Mouse (Mus musculus): Measurements from ENCODE around the gene Hoxa6.

Hoxa6 gene

DNA sequence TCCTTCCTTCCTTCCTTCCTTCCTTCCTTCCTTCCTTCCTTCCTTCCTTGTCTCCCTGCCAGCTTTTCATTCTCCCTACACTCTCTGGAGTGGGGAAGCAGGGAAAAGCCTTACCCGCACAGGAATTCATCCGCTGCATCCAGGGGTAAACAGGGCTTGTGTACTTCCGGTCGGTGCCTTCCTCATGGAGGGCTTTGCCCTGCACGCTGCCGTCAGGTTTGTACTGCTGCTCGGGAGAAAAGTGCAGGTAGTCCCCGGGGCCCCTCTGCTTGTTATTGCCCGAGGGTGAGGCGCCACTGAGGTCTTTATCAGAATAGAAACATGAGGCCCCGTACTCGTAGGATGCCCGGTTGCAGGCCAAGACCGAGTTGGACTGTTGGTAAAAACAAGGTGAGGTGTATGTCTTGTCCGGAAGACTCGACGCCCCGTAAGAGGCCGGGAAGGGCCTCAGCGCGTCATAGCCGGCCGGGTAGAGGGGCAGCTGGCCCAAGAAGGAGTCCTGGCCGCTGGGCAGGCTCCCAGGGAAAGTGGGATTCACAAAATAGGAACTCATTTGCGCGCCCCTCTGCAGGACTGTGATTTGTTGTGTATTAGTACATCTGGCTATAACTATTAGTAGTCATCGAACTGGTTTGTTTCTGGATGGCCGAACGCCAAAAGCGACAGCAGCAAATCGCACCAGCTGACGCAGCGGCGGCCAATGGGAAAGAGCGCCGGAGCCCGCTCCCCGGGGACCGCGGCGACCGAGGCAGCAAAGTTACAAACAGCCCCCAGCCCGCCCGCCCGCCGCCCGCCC lies at the start of gene Hoxa6:
Gene Hoxa6 (minus strand): TSS at position 651 of the 796 bp plus-strand sequence.
- CTCF ChIA-PET: no interaction called here

DNA sequence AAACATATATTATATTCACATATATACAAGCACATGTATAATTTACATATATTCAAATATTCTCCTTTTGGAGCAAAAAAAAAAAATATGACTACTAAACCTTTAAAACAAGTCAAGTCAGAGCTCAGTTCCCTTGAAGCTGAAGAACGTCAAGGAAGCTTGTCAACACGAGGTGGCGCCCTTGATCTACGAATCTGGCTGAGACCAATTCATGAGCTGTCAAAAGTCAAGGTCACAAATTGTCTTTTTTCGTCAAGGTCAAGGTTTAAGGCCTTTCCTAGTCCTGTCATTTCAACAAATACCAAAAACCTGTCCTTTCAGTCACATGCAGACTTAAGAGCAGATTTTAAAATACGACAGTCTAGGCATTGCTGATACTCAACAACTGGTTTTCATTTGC lies 48.4 kb upstream of the Hoxa6 start:
- CTCF ChIA-PET: interaction anchor here (0.6 to 1.2 kb wide), 8 partner anchors 9 to 914 kb away, joined by 3 to 6 read pairs (median 4); partner anchors contain the start of gene Hoxa11

DNA sequence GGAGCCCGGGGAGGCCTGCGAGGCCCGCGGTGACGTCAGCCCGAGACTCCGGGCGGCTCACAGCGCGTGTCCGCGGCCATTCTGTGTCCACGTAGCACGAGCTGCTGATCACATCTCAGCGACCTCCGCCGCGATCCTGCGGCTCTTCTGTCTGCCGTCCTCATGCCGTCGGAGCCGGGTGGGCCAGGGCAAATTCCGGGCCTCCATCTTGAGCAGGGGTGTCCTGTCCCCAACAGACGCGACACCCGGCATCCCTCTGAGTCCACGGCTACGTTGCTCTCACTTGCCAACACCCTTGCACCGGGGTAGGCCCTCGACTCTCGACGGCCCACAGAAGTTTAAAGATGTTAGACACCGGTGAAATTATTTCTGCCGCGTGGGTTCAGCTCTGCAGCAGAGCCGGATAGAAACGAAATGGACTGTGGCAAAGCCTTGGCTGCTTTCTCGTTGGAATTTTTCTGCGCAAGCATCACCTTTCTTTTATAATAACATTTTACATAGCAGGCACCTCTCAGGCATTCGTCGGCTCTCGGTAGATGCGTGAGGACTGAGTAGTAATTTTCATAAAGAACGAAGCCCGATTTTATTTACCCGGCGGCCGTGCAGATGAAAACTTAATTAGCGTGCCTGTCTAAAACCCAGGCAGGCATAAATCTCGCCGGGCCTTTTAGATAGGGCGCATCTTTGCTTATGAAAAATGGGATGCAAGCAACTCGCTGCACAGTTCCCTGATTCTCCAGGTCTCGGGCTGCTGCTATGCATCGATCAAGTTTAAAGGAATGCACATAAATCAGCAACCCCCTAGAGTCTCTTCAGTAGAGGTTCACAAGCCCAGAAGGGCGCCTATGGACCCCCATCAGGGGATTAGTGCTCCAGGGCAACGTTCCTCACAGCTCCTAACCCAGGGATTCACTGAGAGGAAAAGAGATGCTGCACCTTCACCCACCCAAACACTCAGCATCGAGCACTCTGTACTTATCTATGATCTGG lies 45.3 kb upstream of the Hoxa6 start:
- CTCF ChIA-PET: interaction anchor here (0.6 kb wide), 1 partner anchor 327 kb away, joined by 13 read pairs; no protein-coding TSS in a partner anchor

DNA sequence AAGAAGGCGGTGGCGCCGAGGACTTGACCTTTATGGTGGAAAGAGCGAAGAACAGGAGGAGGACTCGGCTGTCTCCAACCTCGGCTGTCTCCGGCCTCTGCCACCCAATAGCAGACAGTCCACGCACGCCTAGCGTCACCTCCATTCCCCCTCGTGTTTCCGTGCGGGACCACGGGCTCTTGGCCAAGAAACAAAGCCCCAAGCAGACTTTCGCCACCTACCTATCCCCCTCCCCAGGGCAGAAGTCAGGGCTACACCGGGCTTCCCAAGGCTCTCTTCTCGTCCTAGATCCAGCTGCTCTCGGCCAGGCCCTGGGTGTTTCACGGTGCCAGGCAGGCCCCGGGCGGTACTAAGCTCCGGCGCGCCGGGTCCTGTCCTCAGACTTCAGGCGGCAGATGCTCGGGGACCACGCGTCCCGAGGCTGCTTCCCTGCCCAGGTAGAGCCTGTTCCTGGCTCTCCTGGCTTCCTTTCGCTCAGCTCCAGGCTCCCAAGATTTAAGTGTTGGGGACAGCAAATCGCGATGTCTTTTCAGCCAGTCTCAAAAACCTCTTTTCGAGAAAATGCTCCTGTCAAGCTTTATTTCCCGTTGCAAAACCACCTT lies 44.4 kb upstream of the Hoxa6 start:
- CTCF ChIA-PET: interaction anchor here (0.5 kb wide), 1 partner anchor 1079 kb away, joined by 3 read pairs; no protein-coding TSS in a partner anchor

DNA sequence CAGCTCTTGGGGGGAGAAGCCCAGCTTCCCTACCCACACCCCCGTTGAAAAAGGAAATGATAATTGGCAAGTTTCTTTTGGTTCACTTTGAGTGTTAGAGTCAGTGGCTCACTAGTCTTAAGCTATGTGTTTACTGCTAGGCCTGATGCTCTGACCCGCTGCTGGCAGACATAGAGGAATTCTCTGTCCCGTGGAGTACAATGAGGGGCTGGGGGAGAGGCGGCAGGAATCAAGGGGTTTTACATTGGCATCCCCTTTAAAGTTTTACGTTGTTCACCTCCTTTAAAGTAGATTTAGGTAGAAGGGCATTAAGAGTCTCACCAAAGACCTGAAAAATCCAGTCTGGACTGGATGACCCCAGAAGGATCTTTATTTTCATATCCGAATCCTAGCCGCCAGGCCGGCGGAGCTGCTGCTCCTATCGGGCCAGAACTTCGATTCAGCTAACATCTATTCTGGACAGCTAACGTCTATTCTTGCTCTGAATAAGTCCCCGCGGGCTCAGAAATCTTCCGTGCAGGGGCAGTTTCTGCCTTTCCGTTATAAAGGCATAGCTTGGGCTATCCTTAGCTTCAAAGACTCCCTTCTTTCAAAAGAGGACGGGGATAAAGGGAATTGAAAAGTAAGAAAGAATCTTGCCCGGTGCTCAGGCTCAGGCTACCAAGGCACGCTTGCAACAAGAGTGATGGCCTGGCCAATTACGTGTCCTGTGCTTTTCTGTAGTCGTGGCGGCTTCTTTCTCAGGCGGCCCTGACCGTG lies 43.7 kb upstream of the Hoxa6 start:
- CTCF ChIA-PET: interaction anchor here (0.5 to 0.6 kb wide), 2 partner anchors 487 to 1079 kb away, joined by 3 read pairs; no protein-coding TSS in a partner anchor

DNA sequence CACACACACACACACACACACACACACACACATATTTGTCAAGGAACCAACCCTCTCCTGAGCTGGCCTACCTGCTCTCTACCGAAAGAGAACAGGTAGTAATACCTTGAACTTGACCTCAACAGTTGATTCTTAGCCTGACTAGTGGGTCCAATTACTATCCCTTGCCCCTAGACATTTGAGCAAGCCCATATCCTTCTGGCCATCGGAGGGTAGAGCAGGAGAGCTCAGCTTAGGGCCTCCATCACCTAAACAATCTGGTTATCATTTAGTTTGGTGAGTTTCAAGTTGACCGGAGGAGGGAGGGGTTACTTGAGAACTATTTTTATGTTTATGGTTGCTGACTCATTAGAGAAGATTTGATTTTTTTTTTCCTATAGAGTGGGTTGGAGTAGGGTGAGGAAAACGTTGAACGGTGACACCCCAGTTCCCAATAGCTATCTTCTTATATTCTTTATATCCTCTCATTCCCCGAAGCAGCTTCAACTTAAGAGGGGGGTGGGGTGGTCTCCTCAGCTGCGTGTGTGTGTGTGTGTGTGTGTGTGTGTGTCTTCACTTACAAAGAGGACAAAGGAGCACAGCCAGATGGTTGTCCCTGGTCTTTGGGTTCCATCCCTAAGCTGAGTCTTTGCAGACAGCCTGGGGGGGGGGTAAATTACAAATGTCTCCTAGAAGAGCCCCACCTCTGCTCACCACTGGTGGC lies 42.8 kb upstream of the Hoxa6 start:
- CTCF ChIA-PET: no interaction called here

DNA sequence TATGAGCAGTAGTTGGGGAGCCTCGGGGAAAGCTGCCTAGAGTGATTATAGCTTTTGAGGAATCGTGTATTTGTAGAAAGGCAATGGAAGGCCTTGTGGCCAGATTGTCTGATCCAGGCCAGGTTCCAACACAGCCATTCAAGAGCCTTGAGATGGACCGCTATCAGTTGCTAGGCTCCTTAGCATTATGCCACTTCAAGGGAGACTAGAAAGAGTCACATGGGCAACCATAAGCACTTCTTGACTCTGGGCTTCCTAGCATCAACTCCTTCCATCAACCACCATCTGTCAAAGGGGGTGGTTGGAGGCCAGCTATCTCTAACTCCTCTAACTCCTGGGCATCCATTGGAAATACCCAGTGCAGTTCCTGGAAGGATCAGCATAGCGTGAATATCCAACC lies 41.3 kb upstream of the Hoxa6 start:
- CTCF ChIA-PET: interaction anchor here (0.6 kb wide), 1 partner anchor 23 kb away, joined by 3 read pairs; no protein-coding TSS in a partner anchor

DNA sequence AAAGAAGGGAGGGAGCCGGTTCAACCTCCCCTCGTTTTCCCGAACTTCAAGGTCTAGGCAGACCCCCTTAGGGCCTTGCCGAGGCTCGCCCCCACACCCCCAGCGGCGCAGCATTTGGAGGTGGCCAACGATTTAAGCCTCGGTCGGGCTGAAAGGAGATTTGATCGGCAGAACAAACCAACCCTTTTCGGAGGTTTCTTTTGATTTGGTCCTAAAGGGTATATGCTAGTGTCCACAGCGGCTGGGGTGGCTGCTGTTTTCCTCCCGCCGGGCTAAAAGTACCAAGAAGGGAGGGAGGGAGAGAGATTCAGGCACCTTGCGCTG lies 40.9 kb upstream of the Hoxa6 start:
- CTCF ChIA-PET: no interaction called here

DNA sequence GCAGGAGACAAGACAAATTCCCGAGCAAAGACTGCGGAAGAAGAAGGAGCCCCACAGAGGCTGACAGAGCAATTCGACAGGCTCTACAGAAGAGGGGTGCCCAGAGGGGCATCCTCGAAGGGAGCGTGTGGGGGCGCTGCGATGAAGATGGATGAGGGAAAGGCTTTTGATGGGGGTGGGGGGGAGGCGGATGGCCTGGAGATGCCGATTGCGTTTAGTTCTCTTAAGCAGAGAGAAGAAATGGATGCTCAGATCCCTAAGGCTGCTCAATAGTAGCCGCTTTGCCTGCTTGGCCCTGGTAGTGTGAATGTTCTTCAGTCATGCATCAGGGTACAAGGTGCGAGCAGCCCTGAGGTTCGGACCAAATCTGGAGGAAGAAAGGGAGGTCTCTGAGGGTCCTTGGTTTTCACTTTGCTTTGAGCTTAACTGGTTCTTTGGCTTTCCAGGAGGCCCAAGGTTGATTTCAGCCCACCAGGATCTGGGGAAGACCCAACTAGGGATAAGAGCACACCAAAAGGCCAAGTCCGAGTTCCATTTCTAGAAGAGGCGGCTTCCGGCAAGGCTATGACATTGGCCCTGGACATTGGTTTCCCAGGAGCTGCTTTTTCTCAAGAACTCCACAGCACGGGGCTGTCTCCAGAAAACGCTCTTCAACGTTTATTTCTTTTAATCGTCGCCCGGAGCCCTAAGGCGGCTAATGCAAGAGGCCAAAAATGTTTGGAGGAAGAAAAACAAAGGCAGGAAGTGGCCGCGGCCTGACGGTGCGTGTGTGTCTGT lies 40.3 kb upstream of the Hoxa6 start:
- CTCF ChIA-PET: no interaction called here

DNA sequence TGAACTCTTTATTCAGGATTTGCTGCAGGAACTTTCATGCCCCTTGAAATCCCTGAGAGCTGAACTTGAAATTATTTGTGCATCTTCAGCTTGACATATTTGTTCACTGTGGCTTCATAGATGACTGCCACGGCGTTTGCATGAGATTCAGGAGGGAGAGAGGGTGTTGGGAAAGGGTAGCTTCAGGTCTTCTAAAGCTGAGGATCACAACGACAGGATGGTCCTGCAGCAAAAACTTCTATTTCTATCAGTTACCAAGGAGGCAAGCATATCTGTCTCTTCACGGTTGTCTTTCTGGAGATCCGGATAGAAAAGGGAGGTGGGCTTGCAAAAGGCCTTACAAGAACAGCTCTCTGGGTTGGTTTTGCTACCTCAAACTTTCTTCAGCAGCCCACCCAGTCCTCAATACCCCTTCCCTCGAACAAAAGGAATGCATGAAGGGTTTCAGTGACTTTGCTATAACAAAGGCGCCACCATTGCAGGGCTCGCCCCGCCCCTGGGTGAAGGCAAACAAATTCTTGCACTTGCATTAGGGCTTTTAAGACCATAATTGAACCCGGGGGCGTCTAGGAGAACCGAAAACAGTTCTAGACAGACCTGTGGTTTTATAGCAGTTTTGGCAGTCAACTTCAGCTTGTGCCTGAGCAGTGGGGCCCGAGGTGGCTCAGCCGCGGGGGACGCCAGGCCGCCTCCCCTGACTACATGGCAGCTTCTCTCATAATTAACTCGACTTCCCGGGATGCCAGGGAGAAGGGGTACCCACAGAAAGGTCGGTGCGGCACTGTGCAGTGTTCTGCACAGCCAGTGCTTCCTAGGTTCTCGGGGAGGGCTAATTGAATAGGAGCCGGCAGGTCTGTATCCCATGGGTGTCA lies 39.5 kb upstream of the Hoxa6 start:
- CTCF ChIA-PET: interaction anchor here (1.5 kb wide), 1 partner anchor 10 kb away, joined by 3 read pairs; no protein-coding TSS in a partner anchor

DNA sequence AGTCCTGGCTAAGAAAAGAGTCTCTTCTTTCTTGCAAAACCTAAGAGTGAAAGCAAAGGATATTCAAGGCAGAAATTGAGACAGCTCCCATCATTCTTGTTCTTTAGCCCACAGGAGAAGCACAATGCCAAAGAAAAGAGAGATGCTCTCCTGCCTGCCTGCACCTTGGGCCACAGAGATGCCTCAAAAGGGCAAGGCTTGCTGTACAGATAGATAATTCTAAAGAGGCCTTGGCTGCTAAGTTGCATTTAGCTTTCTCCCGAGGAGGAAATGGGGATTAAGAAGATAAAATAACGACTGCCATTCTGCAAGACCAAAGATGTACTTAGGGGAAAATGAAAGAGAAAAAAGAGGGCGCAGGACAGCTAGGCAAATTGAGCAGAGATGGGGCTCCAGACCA lies 38.4 kb upstream of the Hoxa6 start:
- CTCF ChIA-PET: interaction anchor here (1.5 kb wide), 1 partner anchor 11 kb away, joined by 3 read pairs; no protein-coding TSS in a partner anchor

DNA sequence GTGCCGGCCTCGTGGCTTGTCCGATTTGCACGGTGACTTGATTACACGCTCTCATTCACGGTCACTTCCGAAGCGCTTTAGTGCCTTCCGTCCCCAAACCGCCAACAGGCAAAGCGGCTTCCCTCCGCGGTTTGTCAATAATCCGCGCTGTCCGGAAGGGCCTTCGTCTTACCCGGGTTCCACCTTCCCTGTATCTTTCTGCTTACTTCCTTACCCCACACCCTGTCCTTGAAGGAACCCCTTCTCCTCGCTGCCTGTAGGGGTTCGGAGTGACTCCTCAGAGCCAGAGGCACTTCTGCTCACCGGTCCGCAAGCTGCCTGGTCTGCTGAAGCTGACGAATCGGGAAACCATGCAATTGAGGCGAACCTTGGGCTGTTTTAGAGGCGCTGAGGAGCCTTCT lies 37.9 kb upstream of the Hoxa6 start:
- CTCF ChIA-PET: interaction anchor here (0.6 kb wide), 1 partner anchor 16 kb away, joined by 6 read pairs; the partner anchor contains the start of gene Hoxa9

DNA sequence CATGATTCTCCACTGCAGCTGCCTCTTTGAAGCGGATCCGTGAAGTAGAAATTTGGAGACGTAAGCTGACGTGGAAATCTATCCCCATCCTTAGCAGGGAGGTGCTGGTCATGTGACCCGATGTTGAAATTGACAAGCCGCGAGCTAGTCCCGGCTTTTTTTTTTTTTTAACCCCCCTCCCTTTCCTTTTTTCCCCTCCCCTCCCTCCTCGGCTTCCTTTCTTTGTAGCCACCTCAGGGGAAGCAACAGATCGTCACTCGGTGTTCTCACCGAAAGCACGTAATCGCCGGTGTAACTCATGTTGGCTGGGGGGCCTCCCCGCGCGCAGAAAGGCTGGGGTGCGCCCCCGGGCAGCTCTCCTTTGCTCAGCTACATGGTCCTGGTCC lies 37.2 kb upstream of the Hoxa6 start, which contains the start of gene Hoxa11:
Gene Hoxa11 (minus strand): TSS at position 54 of the 386 bp plus-strand sequence.
- CTCF ChIA-PET: interaction anchor here (0.5 to 0.6 kb wide), 3 partner anchors 11 to 655 kb away, joined by 3 read pairs; no protein-coding TSS in a partner anchor

DNA sequence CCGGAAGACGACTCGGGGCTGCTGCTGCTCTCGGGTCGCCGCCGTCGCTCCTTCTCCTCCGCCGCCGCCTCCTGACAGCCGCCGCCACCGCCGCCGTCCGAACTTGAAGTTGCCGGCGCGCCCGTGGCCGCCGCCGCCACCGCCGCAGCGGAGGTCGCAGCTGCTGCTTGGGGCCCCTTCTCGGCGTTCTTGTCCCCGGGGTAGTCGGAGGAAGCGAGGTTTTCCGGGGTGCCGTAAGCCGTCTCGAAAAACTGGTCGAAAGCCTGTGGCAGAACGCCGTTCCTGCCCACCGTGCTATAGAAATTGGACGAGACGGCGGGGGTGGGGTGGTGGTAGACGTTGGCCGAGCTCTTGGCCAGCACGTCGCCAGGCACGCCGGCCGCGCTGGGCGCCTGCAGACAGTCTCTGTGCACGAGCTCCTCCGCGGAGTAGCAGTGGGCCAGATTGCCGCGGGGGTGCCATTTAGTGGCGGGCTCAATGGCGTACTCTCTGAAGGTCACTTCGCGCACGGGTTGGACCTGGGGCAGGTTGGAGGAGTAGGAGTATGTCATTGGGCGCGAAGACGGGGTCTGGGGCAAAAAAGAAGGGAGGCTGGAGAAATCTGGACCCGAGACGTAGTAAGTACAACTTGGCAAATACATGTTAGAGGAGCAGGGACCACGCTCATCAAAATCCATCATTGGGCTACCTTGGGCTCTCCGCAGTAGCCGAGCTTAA lies 36.7 kb upstream of the Hoxa6 start:
- CTCF ChIA-PET: interaction anchor here (0.6 to 0.7 kb wide), 3 partner anchors 11 to 925 kb away, joined by 3 read pairs; no protein-coding TSS in a partner anchor

DNA sequence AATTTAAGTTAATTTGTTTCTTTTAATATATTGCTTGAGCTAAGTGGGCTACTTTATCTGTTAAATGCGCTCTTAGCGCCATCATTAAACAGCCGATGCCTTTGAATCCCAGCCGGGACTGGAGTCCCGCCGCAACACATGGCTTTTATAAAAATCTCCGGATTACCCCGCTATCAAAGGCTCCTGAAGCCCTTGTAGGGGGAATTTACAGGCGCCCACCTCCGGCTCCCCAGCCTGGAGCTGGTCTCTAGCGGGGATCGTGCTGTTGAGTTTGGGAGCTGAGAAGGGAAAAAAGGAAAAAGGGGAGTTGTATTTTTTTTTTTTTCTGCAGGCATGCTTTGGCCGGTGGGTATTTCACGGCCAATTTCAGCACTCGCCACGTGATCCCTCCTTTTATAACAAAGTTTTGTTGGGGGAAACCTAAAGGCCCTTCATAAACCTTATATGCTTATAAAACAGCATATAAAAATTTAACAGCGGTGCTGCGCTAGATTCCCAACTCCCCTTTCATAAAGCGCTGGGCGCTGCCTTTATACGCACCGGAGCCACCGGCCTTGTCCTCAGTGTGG lies 36.0 kb upstream of the Hoxa6 start:
- CTCF ChIA-PET: interaction anchor here (0.7 kb wide), 3 partner anchors 34 to 1309 kb away, joined by 3 to 11 read pairs (median 3); no protein-coding TSS in a partner anchor

DNA sequence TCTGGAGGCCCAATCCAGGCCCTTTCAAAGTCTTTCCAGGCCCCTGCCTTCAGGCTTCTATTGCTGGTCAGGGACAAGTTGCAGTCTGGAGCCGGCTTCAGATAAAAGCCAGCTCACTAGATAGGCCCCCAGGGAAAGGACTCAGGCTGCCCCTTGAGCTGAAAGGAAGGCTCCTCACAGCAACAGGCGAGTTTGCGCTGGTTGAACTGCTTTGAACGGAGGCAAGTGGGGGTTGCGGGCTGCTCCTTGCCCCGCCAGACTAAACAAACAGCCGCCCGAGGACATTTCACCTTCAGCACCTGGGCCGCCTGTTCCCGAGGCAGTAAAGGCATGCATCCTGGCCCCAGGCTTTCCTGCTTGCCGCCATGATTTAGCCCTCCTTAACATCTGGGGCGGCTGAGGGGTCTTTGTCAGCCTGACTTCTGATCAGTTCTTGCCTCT lies 35.2 kb upstream of the Hoxa6 start:
- CTCF ChIA-PET: no interaction called here

DNA sequence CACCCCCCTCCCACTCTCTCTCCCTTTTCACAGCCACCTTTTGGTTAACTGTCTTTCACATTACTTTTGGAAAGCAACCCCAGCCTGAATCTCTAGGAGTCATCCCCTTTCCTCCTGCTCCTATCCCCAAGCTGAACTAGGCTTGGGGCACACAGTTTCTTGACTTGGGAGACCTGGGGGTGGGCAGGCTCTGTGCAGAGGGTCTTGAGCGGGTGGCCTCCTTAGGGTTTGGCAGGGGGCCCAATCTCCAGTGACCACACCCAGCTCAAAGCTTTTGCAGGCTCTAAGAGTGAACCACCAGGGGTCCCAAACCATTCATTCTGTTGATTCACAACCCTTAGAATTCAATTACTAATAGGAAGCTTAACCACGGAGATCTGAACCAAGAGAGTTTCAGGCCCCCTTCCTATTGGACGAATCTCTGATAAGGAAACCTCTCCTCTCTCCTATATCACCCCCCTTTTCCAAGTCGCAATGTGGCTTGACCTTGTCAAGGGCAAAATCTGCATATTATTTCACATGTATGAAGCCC lies 34.3 kb upstream of the Hoxa6 start:
- CTCF ChIA-PET: no interaction called here
